Mouse (Mus musculus): ENCODE results near the gene Pcca.

Pcca gene

DNA sequence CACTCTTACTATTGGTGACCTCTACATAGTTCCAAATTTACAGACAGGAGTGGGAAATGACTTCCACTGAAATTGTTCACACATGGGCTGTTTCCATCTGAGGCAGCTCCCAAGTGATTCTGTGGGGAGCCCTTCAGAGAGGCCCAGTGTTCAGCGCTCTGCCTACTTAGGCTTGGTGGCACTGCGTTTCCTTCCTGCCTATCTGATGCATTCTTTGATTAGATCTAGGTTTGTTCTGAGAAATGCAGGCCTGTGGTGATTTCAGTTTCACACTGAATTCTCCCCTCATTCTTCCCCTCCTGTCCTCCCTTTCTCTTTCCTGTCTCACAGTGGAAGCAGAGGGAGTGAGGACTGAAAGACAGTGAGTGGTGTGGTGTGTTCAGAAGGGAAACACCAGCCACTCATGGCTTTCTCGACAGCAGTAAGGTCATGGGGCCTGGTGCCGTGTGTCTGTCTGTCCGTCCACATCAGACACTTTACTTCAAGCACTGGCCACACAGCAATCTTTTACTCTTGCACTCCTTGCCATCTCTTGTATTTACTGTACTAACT, 318.5 kb downstream of the Pcca start:
- Histone ChIP-seq H3K27me3 (ENCODE audit: control insufficient read depth, insufficient read depth, low read length, poor library complexity, severe bottlenecking) (no peaks in the 10 kb centered on the region), H3K36me3 (ENCODE audit: control insufficient read depth, insufficient read depth, low read length, poor library complexity, severe bottlenecking) (no peaks in the 10 kb centered on the region)
- no peak for DNase-seq (ENCODE audit: low read depth, low spot score)

DNA sequence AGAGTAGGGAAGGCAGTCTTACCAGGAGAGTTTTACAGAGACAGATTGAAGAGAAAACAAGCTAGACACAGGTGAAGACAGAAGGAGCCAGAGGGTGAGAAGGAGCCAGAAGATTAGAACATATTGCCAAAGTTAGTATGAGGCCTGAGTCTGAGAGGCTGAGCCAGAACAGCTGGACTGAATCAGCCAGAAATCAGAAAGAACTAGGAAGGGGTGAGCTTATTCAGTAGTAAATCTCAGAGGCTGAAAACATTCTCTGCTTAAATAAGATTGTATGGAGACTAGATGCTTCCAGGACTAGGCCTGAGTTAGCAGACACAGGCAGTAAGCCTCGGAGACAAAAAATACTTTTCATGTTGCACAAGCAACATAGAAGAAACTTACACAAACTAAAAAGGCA, 325.7 kb downstream of the Pcca start:
- no peaks in the 10 kb centered on the region for H3K27me3 ChIP-seq (ENCODE audit: control insufficient read depth, insufficient read depth, low read length, poor library complexity, severe bottlenecking)
- H3K36me3 ChIP-seq (ENCODE audit: control insufficient read depth, insufficient read depth, low read length, poor library complexity, severe bottlenecking): no peaks in the 10 kb centered on the region
- no peak for DNase-seq (ENCODE audit: low read depth, low spot score)

DNA sequence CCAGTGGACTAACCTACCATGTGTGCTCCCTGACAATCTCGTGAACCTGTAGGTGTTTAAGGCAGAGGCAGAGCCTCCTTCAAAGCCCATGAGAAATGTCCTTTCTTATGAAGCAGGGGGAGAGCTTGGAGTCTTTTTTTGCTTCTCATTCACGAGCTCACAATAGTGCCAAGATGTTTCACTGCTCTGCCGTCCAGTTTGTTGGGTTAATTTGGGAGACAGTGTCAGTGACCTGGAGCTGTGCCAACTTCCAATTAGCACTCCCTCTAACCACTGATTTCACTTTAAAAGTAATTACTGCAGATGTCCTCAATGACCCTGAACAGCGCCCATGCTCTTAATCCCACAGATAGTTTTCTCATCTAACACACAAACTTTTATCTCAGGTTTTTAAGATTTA, 328.5 kb downstream of the Pcca start:
- no peak for DNase-seq (ENCODE audit: low read depth, low spot score)
- no peaks in the 10 kb centered on the region for H3K36me3 ChIP-seq (ENCODE audit: control insufficient read depth, insufficient read depth, low read length, poor library complexity, severe bottlenecking)
- no peaks in the 10 kb centered on the region for H3K27me3 ChIP-seq (ENCODE audit: control insufficient read depth, insufficient read depth, low read length, poor library complexity, severe bottlenecking)

GRCm38 (mm10) chr14:122865462-122866129, 331.5 kb downstream of the Pcca start:
- no peaks in the 10 kb centered on the region for H3K27me3 ChIP-seq (ENCODE audit: control insufficient read depth, insufficient read depth, low read length, poor library complexity, severe bottlenecking)
- H3K36me3 ChIP-seq (ENCODE audit: control insufficient read depth, insufficient read depth, low read length, poor library complexity, severe bottlenecking): no peaks in the 10 kb centered on the region
- DNase-seq (ENCODE audit: low read depth, low spot score): no peak

DNA sequence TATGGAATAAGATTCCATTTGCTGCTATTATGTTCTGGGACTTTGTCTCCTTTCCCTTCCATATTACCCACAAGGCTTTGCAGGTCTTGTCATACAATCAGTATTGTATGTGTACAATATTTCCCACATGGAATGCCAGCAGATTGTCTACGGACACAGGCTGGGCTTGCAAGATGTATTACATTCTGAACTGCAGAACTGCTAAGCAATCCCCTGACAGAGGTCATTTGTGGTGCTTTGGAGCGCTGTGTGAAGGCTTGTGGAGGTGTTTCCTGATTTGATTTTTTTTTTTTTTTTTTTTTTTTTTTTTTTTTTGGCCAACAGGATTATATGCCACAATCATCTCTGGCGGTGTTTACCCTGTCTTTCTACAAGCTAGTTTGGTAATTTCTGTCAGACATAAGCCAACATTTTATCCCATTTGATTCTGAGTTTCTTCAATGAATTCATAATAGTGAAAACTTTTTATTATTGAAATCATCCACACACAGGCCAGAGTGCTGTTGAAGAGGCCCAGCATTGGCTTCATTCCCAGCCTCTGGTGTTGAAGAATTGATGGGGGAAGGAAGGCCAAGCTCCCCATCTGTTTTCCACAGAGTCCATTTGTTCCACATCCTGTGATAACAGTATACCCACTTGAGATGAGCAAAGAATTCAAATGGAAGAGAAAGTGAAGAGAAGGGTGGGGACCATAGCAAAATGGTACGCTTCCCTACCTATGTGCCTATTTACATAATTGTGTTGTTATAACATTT, 333.6 kb downstream of the Pcca start:
- Histone ChIP-seq H3K36me3 (ENCODE audit: control insufficient read depth, insufficient read depth, low read length, poor library complexity, severe bottlenecking) (no peaks in the 10 kb centered on the region), H3K27me3 (ENCODE audit: control insufficient read depth, insufficient read depth, low read length, poor library complexity, severe bottlenecking) (no peaks in the 10 kb centered on the region)
- no peak for DNase-seq (ENCODE audit: low read depth, low spot score)

DNA sequence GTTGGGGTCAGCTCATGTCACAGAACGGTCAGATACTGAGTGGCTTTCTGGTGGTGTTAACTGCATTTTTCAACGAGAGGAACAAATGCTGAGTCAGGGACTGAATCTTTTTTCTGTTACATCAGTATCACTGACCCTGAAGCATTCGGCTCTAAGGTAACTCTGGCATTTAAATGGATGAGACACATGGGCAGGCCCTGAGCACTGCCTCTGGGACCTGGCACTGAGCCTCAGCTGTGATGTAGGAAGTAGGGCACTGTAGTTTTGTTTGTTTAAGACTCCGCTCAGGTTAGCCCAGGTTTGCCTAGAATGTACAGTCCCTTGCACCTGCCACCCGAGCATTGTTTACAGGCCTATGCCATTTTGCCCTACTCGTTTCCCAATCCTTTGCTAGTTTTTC, 335.7 kb downstream of the Pcca start:
- Histone ChIP-seq H3K27me3 (ENCODE audit: control insufficient read depth, insufficient read depth, low read length, poor library complexity, severe bottlenecking) (no peaks in the 10 kb centered on the region), H3K36me3 (ENCODE audit: control insufficient read depth, insufficient read depth, low read length, poor library complexity, severe bottlenecking) (no peaks in the 10 kb centered on the region)
- DNase-seq (ENCODE audit: low read depth, low spot score): no peak

DNA sequence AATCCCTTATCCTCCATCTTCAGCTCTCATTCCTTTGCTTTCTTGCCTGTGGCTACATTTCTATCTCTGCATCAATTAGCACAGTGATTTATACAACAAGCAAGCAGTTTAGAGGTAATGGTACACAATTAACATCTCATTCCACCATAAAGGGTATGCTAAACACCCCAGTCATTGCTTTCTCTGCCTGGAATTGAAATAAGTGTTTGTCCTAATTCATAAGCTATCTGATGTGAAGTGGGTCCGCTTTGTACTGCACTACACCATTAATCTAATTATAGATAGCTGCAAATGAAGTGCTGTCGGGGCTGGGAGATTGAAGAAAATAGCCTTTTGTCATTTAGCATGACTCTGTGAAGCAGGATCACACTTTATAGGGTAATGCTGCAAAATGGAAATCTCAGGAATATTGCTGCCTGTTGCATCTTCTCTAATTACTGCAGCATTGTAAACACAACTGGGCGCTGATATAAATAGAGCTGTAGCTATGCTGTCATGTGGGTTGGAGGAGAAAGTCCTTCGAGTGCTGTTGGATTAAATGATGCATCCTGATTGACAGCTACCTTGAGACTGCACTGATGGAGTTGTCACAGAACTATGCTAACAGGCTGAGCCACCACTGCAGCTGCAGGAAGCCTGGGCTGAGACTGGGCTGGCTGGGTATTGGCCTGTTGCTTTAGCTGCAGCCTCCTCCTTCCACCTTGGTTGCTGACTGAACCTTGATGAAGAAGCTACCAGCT, 337.9 kb downstream of the Pcca start:
- 0 out of 2 replicates have a peak, but pooled peaks cover 3% of the 10 kb centered on the region for H3K36me3 ChIP-seq (ENCODE audit: control insufficient read depth, insufficient read depth, low read length, poor library complexity, severe bottlenecking)
- DNase-seq (ENCODE audit: low read depth, low spot score): no peak
- H3K27me3 ChIP-seq (ENCODE audit: control insufficient read depth, insufficient read depth, low read length, poor library complexity, severe bottlenecking): no peaks in the 10 kb centered on the region

DNA sequence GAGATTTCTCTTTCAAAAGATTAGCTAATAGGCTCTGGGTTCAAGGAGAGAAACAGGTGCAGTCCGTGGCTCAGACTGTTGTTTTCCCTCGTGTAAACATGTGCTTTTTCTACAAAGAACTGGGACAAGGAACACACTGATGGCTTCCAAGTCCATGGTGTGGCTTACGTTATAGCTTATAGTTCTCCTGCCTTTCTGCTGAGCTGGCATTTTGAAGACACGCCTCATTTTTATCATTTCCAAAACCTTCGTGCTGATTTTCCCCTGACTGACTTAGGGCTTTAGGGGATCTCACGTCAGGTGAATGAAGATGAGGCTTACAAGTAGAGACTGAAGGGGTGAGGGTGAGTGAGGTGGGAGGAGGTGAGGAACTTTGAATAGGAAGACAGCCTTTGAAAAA, 338.5 kb downstream of the Pcca start:
- no peaks in the 10 kb centered on the region for H3K27me3 ChIP-seq (ENCODE audit: control insufficient read depth, insufficient read depth, low read length, poor library complexity, severe bottlenecking)
- DNase-seq (ENCODE audit: low read depth, low spot score): no peak
- 0 out of 2 replicates have a peak, but pooled peaks cover 3% of the 10 kb centered on the region for H3K36me3 ChIP-seq (ENCODE audit: control insufficient read depth, insufficient read depth, low read length, poor library complexity, severe bottlenecking)

- no peak for DNase-seq (ENCODE audit: low read depth, low spot score)
- H3K36me3 ChIP-seq (ENCODE audit: control insufficient read depth, insufficient read depth, low read length, poor library complexity, severe bottlenecking): 0 out of 2 replicates have a peak, but pooled peaks cover 3% of the 10 kb centered on the region
- H3K27me3 ChIP-seq (ENCODE audit: control insufficient read depth, insufficient read depth, low read length, poor library complexity, severe bottlenecking): no peaks in the 10 kb centered on the region
Measured at GRCm38 (mm10) chr14:122875056-122875455, 340.9 kb downstream of the Pcca start.

DNA sequence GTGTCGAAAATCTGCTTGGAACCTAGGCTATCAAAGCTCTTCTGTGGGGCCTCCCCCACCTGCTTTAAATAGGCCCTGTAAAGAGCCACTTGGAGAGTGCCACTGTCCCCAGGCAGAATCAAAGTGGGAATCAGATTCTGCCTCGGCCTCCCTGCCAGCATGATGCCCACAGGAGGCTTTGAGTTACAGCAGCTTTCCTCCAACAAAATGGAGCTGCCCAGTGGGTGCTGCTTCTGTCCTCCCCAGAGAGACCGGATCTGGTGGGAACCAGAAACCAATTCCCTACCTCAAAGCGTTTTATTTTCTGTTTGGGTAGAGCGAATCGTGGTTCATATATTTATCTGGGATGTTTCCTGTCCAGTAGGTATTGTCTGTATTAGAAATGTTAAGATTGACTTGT, 341.5 kb downstream of the Pcca start:
- DNase-seq (ENCODE audit: low read depth, low spot score): no peak
- Histone ChIP-seq H3K27me3 (ENCODE audit: control insufficient read depth, insufficient read depth, low read length, poor library complexity, severe bottlenecking) (no peaks in the 10 kb centered on the region), H3K36me3 (ENCODE audit: control insufficient read depth, insufficient read depth, low read length, poor library complexity, severe bottlenecking) (0 out of 2 replicates have a peak, but pooled peaks cover 3% of the 10 kb centered on the region)

- 0 out of 2 replicates have a peak, but pooled peaks cover 3% of the 10 kb centered on the region for H3K36me3 ChIP-seq (ENCODE audit: control insufficient read depth, insufficient read depth, low read length, poor library complexity, severe bottlenecking)
Measured at GRCm38 (mm10) chr14:122876163-122876562, 342.0 kb downstream of the Pcca start.

GRCm38 (mm10) chr14:122876723-122877122, 342.6 kb downstream of the Pcca start:
- no peaks in the 10 kb centered on the region for H3K27me3 ChIP-seq (ENCODE audit: control insufficient read depth, insufficient read depth, low read length, poor library complexity, severe bottlenecking)
- 0 out of 2 replicates have a peak, but pooled peaks cover 3% of the 10 kb centered on the region for H3K36me3 ChIP-seq (ENCODE audit: control insufficient read depth, insufficient read depth, low read length, poor library complexity, severe bottlenecking)
- no peak for DNase-seq (ENCODE audit: low read depth, low spot score)

More at GRCm38 (mm10) chr14:122876163-122876562, 342.0 kb downstream of the Pcca start:
- DNase-seq (ENCODE audit: low read depth, low spot score): peak; percentile 79
- H3K27me3 ChIP-seq (ENCODE audit: control insufficient read depth, insufficient read depth, low read length, poor library complexity, severe bottlenecking): no peaks in the 10 kb centered on the region

GRCm38 (mm10) chr14:122877787-122878186, 343.7 kb downstream of the Pcca start:
- Histone ChIP-seq H3K27me3 (ENCODE audit: control insufficient read depth, insufficient read depth, low read length, poor library complexity, severe bottlenecking) (no peaks in the 10 kb centered on the region), H3K36me3 (ENCODE audit: control insufficient read depth, insufficient read depth, low read length, poor library complexity, severe bottlenecking) (0 out of 2 replicates have a peak, but pooled peaks cover 3% of the 10 kb centered on the region)
- no peak for DNase-seq (ENCODE audit: low read depth, low spot score)

DNA sequence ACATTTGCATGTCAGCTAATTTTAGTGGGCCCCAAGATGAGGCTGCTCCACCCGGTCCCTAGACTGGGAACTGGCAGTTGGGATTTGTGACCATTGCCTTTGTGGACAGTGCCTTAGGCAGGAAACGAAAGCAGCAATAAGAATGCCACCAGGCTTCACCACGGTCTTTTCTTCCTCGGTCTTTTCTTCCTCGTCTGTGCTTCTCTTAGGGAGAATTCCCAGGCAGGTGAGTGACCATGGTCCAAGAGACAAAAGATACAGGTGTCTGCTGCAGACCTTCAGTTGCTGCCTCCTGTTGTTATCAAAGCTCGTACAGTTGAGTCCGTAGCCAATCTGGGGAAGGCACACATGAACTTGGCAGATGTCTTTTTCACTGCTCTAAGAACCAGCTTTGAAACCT, 346.2 kb downstream of the Pcca start:
- Histone ChIP-seq H3K36me3 (ENCODE audit: control insufficient read depth, insufficient read depth, low read length, poor library complexity, severe bottlenecking) (0 out of 2 replicates have a peak, but pooled peaks cover 3% of the 10 kb centered on the region), H3K27me3 (ENCODE audit: control insufficient read depth, insufficient read depth, low read length, poor library complexity, severe bottlenecking) (no peaks in the 10 kb centered on the region)
- no peak for DNase-seq (ENCODE audit: low read depth, low spot score)

All from splenic B cell, adult 2 months (primary cell).